Mouse (Mus musculus) T-cell, adult 2 months (primary cell): Measurements from ENCODE around the gene Msl1.
"Not testable (repeated sequence)": the region's sequence is repeated elsewhere in the genome, so short reads cannot be mapped to it uniquely, and the experiment has no call there.

Experiments used
- DNase-seq: peaks from one replicate; pipeline ENCODE4 v3.0.0; 2022; ENCODE audit warnings: low spot score

Msl1 gene

DNA sequence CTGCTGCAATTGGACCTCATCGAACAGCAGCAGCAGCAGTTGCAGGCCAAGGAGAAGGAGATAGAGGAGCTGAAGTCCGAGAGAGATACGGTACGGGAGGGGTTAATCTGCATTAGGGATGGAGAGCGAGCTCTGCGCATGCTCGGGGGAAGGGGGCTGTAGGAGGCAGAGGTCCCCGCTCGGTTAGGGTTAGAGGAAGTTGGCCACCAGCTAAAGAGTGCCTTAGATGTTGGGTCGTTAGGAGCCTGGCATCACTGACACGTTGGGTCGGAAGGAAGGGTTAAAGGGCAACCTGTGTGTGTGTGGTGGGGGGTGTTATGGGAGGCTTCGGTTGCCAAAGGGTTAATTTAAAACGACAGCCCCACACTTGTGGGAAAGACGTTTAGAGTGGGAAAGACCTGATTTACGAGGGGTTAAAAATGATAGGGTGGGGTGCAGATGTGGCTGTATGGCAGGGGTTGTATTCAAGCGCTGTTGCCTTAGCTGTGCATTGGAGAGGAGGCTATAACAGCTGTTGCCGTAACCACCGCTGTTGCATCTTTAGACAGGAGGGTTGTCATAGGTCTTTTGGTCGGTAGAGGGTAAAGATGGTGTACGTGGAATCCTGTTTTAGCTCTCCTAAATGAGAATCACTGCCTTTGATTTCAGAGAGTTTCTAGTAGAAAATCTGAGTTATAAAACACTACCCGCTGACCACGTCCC, 1.4 kb downstream of the Msl1 start:
- DNase-seq: peak; percentile 61

DNA sequence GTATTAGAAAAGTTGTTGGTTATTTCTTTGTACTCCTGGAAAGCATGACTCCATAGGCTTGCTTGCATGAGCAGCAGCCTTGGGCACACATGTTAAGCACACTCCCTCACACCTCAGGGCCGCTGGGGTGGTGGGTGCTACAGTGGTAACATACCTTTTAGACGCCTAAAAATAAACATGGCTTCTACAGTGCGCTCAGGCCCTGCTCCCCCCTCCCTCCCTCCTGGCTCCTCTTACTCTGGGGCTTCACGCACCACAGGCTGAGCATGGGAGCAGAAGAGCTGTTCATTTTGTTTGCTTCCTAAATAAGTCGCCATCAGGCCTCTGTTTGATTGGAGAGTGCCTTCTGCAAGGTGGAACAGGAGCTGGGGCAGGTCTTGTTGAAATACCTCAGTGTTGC, 2.0 kb downstream of the Msl1 start:
- no peak for DNase-seq

DNA sequence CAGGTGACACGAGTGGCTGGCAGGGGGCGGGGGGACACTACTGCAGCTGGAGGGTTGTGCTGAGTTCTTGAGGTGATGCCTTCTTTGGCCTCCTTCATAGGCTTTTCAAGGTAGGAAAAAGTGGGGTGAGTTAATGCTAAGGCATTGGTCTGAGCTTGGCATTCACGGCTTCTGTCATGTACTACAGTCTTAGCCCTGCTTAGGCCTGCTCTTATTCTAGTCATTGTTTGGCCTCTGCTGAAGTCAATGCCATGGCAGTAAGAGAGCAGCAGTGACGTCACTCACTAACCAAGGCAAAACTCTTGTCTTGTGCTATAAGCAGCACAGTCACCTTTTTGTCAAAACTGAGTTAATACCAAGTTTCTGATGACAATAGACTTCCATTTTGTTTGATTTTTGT, 2.6 kb downstream of the Msl1 start:
- DNase-seq: no peak

DNA sequence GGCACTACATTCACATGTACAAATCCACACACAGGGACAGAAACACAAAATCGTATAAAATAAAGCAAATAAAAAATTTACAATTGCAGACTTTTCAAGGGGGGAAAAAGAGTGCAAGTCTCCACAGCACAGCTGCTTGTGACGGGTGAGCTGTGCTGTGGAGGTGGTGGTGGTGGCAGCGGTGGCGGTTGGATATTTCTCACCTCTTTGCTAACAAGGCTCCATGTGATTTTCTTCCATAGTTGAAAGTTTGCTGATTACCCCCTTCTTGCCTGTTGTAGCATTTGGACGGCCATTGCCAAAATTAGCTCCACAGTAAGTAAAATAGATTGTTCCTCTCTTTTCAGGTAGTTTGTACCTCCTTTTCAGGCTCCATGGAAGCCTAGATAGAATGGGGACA, 9.3 kb downstream of the Msl1 start, which contains the start of gene Casc3:
Gene Casc3, plus strand, starts transcription at position 301 of the 400 bp plus-strand sequence.
- no peak for DNase-seq

DNA sequence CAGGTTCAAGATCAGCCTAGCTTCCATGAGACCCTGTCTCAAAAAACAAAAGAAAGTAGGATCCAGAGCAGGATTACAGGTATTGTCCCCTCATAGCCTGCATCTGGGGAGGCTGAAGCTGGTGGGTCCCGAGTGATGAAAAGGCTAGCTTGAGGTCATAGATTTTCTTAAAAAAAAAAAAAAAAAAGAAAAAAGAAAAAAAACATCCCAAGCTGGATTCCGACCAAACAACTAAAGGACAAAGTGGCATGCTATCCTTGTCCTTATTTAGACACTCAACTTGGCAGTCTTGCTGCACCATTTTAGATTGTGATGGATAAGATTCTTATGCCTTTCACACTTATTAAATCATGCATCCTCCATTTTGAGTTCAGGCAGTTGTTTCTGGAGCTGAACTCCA, 13.1 kb downstream of the Msl1 start:
- no peak for DNase-seq

DNA sequence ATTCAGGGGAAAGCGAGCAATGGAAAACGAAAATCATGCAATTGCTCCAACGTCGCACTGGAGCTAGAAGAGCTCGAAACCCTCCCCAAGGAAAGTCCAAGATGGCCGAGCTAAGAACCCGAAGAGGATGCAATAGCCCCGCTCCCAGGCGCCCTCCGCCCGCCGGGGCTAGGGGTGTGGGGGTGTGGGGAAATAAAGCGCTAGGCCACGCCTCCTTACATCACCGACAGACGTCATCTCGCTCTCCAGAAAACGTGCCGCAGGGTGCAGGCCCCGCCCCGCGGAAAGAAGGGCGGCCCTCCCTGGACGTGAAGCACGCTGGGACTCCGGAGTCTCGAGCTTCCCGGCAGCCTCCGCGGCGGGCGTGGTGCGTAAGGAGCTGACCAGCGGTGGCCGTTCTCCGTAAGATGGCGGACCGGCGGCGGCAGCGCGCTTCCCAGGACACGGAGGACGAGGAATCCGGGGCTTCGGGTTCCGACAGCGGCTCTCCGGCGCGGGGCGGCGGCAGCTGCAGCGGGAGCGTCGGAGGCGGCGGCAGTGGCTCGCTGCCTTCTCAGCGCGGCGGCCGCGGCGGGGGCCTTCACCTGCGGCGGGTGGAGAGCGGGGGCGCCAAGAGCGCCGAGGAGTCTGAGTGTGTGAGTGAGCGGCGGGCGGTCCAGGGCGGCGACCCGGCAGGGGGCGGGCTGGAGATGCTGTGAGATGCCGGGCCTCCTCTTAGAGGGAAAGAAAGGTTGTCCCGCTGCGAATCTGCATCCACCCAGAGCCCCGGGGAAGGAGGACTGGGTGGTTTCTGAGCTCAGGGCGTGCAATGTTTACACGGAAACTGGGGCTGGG, 14.4 kb downstream of the Msl1 start:
- peak; percentile 99 for DNase-seq

DNA sequence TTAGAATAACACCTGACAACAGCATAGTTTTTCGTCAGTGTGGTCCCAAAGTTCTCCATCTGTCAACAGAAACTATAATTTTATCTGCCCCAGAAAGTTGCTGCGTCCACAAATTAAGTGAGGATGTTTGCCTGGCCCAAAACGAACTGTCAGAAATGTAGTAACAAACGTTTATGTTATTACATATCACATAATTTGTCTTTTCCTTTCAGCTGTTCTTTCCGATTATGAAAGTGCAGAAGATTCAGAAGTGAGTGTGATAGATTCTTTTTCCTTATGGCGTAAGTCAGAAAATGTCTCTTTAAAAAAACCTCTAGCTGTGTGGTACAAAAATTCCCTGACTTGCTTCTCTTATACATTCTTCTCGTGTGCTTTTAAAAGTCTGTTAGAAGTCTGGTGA, 15.4 kb downstream of the Msl1 start:
- DNase-seq: no peak

DNA sequence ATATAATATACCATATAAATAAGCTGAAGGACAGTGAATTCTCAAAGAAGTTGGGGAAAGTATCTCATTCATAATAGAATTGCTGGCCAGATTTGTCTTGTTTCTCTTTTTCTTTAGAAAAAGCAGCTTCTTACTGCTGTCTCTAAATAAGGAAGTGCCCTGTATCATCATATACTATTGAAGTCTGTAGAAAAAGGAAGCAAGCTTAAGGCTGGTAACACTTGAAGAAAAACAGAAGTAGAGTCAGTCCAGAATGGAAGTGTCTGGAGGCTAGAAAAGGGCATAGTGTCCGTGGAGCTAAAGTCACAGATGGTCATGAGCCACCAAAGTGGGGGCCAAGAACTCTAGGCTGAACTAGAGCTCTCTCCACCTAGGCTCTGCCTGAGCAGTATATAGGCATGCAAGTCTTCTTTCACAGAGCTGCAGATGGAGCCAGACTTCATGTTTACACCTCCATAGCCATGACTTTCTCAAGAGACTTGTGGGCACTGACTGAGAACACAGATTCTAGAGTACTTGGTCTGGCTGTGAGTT, 21.5 kb downstream of the Msl1 start:
- DNase-seq: no peak

DNA sequence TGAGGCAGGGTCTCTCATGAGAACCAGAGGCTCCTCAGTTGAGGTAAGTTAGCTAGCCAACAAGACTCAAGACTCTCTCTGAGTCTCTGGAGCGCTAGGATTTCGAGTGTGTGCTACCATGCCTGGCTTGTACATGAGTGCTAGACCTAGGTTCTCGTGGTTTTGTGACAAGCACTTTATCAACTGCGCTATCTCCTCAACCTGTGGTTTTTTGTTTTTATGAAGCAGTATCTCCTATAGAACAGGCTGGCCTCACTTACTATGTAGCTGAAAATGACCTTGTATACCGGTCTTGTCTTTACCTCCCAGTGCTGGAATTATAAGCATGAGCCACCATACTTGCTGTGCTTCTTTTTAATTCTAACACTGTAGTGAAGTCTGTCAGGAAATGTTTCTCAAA, 25.7 kb downstream of the Msl1 start:
- DNase-seq: no peak

DNA sequence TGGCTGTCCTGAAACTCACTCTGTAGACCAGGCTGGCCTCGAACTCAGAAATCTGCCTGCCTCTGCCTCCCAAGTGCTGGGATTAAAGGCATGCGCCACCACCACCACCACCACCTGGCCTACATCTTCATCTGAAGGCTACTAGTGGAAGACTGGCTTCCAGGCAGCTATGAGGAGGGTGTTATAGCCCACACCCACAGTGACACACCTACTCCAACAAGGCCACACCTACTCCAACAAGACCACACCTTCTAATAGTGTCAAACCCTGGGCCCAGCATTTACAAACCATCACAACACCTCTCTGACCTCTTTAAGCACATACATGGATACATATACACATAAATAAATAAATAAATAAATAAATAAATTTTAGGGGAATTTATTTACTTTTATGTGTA, 30.8 kb downstream of the Msl1 start:
- not testable (repeated sequence) for DNase-seq

DNA sequence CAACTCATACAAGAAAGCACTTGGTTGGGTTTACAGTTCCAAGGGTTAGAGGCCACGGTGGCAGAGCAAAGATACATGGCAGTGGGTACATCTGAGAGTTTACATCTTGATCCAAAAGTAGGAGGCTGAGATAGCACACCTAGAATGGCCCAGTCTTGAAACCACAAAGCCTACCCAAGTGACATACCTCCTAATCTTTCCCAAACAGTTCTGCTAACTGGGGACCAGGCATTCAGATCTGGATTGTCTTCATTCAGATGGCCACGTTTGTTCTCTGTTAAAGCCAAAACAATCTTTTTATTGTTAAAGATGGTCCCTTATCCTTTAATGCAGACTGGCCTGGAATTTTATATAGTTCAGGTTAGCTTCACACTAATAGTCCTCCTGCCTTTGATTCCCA, 32.6 kb downstream of the Msl1 start:
- DNase-seq: no peak

DNA sequence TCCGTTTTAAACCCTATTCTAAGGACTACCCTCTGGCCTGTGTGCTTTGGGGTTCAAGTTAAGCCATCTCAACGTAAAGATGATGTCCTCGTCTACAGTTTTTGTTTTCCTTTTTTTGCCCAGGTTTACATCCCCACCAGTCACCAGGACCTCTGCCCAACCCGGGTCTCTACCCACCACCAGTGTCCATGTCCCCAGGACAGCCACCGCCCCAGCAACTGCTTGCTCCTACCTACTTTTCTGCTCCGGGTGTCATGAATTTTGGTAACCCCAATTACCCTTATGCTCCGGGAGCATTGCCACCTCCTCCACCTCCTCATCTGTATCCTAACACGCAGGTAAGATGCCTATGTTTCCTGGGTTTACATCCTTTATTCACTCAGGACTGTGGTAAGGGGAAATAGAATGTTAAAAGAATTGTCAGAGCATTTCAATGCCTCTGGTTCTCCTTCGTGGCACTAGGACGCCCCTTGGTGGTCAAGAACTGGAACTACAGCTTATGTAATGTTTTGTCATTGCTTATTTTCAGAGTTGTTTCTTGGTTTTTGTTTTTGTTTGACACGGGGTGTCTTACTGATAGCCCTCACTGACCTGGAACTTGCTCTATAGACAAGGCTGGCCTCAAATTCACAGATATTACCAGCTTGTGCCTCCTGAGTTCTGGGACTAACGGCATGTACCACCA, 33.9 kb downstream of the Msl1 start:
- peak; percentile 62 for DNase-seq

DNA sequence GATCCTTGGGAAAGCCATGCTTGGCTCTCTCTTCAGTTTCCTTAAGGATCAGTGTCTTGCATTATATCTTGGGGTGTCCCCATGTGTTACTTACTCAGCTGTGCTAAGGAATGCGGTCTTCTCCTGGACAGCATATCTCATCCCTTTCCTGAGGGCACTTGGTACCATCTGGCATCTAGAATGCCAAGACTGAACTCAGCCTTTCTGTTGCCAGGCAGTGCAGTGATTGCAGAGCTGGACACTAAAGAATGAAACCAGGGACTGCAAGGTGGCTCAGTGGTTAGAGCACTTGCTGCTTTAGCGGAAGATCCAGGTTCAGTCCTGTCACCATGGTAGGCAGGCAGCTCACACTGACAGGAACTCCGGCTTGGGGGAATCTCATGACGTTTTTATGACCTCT, 34.6 kb downstream of the Msl1 start:
- DNase-seq: no peak

DNA sequence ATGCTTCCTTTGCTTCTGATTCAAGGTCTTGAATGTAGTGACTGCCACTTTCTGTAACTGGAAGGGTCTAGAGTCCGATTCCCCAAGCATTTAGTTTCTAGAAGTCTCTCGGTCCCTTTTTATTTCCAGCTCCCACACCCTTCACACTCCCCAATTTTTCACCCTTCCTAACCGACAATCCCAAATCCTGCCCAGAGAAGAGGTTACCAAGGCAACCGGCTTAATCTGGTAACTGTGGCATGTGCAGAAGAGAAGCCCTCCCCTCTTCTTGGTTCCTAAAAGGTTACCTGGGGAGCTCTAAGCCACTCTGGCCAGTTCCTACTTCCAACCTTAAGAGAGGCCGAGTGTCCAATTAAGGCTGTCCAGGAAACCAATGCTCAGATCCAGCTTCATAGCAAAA, 40.0 kb downstream of the Msl1 start:
- no peak for DNase-seq

DNA sequence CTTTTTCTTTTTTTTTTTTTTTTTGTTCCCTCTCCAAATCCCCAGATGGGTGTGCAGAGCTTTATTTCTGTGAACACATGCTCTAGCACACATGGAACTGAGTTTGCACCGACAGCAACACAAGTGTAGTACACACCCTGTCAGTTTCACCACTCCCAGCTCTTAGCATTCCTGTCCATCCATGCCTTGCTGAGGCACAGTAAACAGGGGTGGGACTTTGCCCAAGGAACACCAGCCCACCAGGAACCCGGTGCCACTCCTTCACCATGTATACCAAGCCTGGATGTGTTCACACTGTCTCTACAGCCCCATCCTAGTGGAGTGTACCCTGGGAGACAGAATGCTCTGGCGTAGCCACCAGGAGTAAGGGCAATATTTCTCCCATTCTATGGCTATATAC, 40.4 kb downstream of the Msl1 start:
- no peak for DNase-seq

DNA sequence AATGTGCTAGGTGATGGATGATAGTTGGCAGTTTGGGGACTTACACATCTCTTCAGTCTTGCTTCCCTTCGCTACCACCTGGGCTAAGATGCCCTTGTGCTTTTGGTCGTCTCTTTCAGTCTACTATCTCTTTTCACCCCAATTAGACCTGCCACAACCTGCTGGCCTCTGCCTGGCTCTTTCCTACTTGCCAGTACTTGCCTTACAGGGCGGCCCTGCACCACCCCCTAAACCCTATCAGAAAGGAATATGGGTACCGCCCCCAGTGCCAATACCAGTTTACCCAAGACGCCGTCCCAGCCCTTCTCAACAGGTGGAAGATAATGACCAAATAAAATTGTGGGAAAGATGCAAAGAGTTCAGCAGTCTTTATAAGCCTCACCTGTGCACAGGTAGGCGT, 40.8 kb downstream of the Msl1 start:
- DNase-seq: no peak

DNA sequence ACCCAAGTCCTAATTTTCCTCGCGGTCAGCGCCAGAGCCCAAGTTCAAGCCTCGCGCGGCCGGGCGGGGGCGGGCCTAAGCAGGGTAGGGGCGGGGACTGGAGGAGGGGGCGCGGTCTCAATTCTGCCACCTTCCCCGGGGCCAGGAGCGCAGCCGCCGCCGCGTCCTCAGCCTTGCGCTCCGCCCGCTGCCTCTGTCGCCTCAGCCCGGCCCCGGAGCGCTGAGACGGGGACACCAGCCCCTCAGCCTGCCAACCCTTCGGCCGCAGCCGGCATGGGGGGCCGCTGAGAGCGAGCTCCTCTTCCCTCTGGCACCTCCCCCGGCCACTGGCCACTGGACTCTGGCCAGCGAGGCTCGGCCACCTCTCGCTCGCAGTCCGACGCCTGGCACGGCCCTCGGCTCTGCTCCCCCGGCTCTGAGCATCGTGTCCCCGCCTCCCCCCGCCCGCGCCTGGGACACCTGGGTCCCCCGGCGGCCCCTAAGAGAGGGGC, 41.4 kb downstream of the Msl1 start, which contains the start of gene Rapgefl1:
Gene Rapgefl1, plus strand, starts transcription at position 135 of the 491 bp plus-strand sequence.
- DNase-seq: peak; percentile 73

DNA sequence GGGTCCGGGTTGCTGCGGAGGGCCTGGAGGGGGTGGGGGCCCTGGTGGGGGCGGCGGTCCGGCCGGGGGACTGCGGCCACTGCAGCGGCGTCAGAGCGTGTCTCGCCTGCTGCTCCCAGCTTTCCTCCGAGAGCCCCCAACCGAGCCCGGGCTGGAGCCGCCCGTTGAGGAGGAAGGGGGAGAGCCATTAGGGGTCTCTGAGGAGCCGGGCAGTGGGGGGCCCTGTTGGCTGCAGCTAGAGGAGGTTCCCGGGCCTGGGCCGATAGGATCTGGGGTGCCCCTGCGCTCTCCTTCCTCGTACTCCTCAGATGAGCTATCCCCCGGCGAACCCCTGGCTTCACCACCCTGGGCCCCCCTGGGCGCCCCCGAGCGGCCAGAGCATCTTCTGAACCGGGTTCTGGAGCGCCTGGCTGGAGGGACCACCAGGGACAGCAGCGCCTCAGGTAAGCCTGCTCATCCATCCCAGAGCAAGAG, 42.0 kb downstream of the Msl1 start:
- no peak for DNase-seq

DNA sequence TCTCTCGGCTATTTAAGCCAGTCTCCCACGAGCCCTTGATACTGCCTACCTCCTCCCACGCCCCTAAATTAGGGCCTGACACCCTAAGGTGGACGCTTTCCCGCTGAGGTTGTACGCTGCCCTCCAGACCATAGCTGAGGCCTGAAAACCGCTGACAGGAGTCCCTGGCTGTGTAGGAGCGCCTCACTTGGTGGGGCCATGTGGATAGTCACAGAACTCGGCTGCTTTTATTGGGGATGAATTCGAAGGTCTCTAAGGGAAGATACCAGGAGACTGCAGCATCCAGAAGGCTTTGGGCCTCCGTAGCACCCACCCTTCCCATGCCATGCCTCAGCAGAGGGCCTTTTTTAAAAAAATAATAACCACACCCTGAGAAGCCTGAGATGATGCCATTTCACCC, 42.6 kb downstream of the Msl1 start:
- no peak for DNase-seq

DNA sequence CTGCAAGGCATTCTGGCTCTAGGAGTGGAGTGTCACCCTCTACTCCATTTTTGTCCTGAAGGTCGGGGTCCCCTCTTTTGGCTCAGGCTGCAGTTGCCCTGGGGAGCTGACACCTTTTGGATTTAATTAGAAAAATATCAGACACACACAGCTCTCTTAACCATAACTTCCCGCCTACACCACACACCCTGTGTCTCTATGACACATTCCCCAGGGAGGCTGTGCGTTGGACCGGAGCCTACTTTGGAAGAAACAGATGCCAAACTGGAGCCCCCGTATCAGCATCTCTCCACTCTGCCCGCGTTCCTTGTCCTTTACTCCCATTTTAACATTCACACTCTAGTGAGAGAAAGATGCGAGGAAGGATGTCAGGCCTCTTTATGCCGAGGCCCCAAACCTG, 43.2 kb downstream of the Msl1 start:
- DNase-seq: no peak

DNA sequence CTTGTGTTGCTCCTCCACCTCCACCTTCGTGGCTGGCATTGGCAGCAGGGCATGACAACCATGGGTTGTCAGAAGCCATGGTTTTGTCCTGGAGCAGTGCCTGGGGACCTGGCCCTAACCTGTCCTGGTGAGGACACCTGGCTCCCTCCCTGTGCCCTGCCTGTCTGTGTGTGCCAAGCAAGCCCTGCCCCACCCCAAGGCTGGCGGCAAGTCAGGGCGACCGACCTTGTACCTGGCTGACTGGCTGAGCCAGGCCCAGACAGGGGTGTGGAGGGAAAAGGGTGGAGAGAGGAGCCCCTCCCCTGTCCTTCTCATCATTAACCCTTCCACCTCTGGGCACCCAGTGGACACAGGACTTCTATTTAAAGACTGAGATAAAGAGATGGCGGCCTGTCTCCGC, 44.1 kb downstream of the Msl1 start:
- DNase-seq: no peak

DNA sequence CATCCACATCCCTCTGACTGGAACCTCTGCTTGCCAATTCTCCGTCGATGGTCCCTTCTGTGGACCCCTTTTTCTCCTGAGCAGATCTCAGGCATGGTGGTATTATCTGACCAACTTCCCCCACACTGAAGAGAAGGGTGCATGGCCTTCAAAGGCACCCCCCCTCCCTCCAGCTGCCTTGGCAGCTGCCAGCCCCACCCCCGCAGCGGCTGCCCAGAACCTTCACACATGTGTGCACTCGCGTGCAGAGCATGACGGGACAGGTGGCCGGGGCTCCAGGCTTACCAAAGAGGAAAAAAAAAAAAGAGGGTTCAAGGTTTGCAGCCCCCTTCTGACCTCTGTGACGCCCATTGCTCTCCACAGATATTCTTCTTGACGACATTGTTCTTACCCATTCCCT, 44.6 kb downstream of the Msl1 start:
- no peak for DNase-seq
